Mouse (Mus musculus) left cerebral cortex, postnatal 4 days (tissue): ENCODE measurements at regions not wholly inside any gene's neighbourhood (a gene's known extent, or its start where the extent isn't known, plus 50 kb on each side); places are given as distances from the start of the nearest gene placed in this dataset.

Experiments
- DNase-seq: peaks from one replicate; pipeline ENCODE4 v3.0.0-alpha.2; 2022
- intact Hi-C: fragments of 180-260 bp; cut with DNase I; formaldehyde crosslinking; loops from one replicate; pipeline ENCODE4 v1.15.1; 2025

DNA sequence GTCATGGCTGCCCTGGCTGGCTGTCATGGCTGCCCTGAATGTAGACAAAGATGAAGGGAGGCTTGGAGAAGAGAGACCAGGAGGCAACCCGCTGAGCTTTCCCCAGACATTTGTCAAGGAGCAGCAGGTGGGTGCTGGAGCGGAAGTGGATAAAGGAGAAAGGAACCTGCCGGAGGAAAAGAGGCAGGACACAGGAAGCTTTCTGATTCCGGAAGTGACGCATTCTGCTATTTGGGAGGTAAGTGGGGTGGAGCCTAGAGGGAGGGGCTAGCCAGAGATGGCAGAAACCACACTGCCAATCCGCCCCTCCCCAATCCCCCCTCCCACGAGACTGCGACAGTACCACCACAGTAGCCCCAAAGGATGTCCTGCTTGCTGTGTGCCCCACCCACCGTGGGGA, 80.1 kb downstream of the Gm572 start:
- intact Hi-C loops, result loop anchor here (10.0 kb wide), 1 partner anchor 62 kb away; no protein-coding TSS in a partner anchor
- DNase-seq, result no peak

GRCm38 (mm10) chr4:148723934-148724719, 80.1 kb upstream of the Casz1 start:
- DNase-seq, result no peak
- intact Hi-C loops, result loop anchor here (10.0 kb wide), 1 partner anchor 61 kb away; no protein-coding TSS in a partner anchor

DNA sequence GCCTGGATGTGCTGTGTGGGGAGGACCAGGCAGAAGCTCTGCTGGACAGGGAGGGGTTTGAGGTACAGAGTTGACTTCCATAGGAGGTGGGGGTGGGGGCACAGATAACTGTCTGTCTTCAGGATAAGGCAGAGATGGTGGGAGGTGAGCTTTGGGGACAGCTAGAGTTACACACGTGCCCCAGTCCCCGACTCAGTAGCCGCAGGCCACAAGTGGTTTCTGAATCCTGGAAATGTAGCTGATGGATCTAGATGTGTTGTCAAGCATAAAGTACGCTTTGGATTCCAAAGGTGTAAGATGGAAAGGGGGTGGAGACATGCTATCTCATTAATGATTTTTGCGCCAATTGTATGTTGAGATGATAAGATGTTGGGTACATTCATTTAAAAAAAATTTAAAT, 75.4 kb upstream of the Casz1 start:
- DNase-seq, result no peak
- intact Hi-C loops, result loop anchor here (10.0 kb wide), 1 partner anchor 56 kb away; no protein-coding TSS in a partner anchor

DNA sequence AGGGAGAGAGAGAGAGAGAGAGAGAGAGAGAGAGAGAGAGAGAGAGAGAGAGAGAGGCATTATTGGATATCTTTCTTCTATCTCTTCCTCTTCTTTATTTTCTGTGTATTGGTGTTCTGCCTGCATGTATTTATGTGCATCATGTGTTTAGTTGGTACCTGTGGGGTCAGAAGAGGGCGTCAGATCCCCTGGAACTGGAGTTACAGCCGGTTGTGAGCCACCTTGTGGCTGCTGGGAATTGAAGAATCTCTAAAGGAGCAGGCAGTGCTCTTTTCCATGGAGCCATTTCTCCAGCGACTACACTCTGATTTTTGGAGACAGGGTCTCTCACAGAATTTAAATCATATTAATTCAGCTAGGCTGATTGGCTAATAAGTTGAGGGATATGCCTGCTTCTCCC, 72.6 kb upstream of the Casz1 start:
- intact Hi-C loops, result no loop called here
- no peak for DNase-seq

GRCm38 (mm10) chr4:148734061-148734460, 70.2 kb upstream of the Casz1 start:
- intact Hi-C loops, result no loop called here
- no peak for DNase-seq

DNA sequence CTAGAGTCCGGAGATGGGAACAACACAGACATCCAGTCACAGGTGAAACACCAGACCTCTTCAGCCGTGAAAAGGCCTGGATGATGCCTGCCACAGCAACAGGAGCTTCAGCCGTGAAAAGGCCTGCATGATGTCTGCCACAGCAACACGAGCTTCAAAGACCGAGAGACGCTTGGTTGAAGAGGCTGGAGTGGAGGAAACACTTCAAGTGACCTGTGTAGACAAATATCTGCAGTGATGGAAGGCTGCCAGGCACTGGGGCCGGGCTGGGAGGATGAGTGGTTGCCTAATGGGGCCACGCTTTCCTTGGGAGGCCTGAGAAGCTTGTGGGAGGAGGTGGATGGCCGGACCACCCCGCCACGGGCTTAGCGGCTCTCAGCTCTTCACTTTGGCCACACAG, 69.7 kb upstream of the Casz1 start:
- intact Hi-C loops, result no loop called here
- DNase-seq, result no peak

DNA sequence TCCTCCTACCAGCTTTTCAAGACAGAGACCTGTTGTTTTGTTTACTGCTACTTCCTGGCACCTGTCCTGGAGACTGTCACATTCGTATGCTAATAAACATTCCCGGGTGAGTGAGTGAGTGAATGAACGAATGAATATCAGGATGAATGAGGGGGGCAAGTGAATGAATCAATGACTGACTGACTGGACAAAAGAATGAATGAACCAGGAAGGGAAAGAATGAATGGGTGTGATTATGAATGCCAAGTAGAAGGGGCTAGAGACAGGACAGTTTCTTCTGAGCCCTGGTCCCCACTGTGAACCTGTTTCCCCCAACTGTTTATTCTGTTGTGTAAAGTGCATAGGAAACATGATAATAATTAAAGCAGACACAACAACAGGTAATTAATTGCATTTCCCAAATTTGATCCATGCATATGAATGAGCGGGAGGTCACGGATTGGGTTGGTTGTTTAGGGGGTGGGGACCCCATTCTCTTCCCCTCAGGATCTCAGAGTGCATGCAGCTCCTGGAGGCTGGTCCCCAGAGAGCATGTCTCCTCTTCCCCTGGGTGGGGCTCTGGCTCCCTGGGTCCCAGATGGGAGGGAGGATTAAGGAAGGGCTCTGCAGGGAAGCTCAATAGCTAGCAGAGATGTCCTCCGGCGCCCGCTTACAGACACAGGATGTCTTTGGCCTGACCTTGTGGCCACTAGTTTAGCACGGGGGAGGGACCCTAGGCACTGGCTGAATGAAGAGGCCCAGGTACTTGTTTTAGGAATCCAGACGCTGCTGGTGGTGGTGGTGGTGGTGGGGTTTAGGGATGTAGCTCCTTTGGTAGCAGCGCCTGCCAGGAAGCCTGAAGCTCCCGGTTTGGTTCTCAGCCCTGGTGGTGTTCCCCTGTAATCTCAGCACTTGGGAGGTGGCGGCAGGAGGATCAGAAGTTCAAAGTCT, 65.4 kb upstream of the Casz1 start:
- DNase-seq, result no peak
- intact Hi-C loops, result no loop called here

- DNase-seq, result peak; percentile 75
- intact Hi-C loops, result loop anchor here (2.0 to 10.0 kb wide), 2 partner anchors 60 to 322 kb away; no protein-coding TSS in a partner anchor
Measured at GRCm38 (mm10) chr4:148742549-148743413, 61.4 kb upstream of the Casz1 start.

DNA sequence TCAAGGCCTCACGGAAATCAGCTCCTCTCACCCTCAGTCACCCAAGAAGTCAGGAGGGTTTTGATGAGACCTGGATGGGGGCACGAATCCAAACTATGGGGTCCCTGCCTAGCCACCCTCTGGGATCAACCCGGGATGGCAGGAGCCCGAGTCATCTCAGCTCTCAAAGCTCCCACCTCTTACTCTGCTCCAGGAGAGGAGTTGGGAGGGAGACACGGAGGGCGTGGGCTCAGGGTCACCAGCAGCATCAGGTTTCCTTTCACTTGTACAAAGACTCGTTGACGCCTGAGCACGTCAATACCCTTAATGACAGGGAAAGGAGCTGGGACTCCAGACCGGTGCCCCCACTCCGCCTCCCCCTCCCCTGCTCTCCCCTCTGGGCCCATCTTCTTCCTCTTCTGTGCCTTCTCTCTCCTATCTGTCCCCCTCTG, 60.8 kb upstream of the Casz1 start:
- intact Hi-C loops, result loop anchor here (2.0 to 10.0 kb wide), 2 partner anchors 59 to 321 kb away; no protein-coding TSS in a partner anchor
- no peak for DNase-seq

DNA sequence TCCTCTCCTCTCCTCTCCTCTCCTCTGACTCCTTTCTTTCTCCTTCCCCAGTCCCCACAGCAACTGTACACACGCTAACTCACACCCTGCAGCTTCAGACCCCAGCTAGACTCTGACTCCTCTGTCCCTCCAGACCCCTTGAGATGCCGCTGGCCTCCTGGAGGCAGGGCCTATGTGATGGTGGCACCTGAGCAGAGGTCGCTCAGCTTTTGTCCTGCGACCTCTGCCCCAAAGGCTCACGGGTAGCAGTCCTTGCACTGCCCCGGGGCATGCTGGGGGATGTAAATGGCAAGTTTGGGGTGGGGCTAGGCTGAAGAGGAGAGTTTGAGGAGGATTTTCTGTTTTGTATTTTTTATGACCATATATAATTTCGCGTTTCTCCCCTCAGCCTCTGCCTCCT, 60.2 kb upstream of the Casz1 start:
- intact Hi-C loops, result loop anchor here (10.0 kb wide), 1 partner anchor 321 kb away; no protein-coding TSS in a partner anchor

GRCm38 (mm10) chr4:148746460-148747314, 57.5 kb upstream of the Casz1 start:
- no peak for DNase-seq
- intact Hi-C loops, result loop anchor here (10.0 kb wide), 1 partner anchor 318 kb away; no protein-coding TSS in a partner anchor

More for the DNA sequence above, 60.2 kb upstream of the Casz1 start:
- no peak for DNase-seq

GRCm38 (mm10) chr4:148747315-148747644, 56.9 kb upstream of the Casz1 start:
- intact Hi-C loops, result loop anchor here (10.0 kb wide), 1 partner anchor 318 kb away; no protein-coding TSS in a partner anchor
- no peak for DNase-seq

GRCm38 (mm10) chr4:148750030-148750429, 54.2 kb upstream of the Casz1 start:
- DNase-seq, result no peak
- intact Hi-C loops, result no loop called here

DNA sequence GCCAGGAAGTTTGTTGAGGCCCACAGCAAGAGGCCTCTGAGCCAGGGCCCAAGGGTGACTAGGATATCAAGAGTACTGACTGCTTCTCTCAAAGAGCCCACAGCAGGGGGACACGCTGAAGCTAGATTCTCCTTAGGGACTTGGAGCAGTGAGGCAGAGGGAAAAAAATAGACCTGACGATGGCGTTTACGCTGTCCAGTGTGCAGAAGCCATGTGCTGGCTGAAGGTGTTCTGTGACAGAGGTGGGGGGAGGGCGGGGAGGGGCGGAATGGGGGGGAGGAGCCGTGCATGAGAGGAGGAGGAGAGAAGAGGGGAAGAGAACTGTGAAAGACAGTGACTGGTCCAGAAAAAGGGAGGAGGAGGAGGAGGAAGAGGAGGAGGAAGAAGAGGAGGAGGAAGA, 52.6 kb upstream of the Casz1 start:
- intact Hi-C loops, result no loop called here
- no peak for DNase-seq

- DNase-seq, result no peak
- intact Hi-C loops, result no loop called here
Measured at GRCm38 (mm10) chr4:148752360-148753093, 51.7 kb upstream of the Casz1 start.

- DNase-seq, result no peak
- intact Hi-C loops, result no loop called here
Measured at GRCm38 (mm10) chr4:148753143-148753798, 51.0 kb upstream of the Casz1 start.

- no peak for DNase-seq
- intact Hi-C loops, result no loop called here
Measured at GRCm38 (mm10) chr4:148753849-148754248, 50.4 kb upstream of the Casz1 start.
